Mouse (Mus musculus) cerebellum, postnatal 4 days (tissue): ENCODE measurements around the gene Tbx18.

ENCODE experiments used
- DNase-seq, 2 experiments: peaks; one replicate each; pipeline ENCODE4 v3.0.0; 2022; ENCODE audit warnings: low spot score in 2 of 2, mixed read lengths in 1 of 2

Gene Tbx18

DNA sequence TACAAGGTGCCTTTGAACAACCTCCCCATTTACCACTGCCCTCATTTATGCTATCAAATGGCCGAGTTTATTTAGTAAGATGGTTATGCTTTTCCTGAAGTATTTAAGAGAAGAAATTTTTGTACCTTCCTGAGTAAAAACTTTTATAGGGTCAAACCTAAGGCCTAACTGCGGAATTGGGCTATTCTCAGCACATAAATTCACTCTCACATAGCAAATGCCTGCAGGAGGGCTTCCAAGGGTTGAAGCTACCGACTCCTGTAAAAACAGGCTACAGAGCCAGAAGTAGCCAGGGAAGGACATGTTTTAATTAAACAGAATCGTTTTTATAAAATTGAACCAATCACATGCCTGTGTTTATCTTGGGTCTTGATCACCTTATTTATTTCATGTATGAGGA, 20.7 kb downstream of the Tbx18 start:
- no peak for DNase-seq

DNA sequence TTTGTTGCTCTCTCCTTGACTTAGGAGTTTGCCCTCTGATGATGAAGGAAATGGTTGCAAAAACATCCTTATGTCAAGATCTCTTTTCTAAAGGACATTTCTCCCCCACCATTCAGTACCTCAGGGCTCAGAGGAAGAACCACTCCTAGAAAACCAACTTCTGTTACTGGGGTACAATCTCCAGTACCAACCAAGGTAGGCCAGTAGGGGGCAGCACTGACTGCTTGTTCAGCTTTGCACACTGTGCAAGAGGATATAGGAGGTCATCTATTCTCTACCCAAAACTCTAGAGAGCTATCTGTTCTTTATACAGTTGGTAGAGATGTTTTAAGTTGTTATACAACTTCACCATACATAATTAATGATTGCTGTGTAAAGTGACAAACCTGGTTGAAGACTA, 22.9 kb downstream of the Tbx18 start:
- peak in 1 of 2 experiments; percentile 22 for DNase-seq

DNA sequence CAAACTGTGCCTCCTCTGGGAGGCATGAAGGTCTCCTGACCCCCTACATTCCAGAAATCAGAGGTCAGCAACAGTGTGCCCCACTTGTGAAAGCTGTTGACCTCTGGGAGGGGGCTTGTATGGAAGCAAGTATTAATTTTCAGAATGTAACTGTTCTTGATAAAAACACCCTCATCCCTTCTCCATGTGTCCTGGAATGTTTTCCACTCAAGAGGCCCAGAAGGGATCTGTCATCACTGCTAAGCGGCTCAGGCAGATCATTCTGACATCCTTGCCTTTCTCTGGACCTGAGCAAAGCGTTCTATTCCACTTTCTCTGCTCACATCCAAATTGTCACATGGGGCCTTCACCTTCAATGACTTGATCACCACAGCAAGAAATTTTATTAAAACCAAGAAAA, 28.8 kb downstream of the Tbx18 start:
- DNase-seq, result no peak

DNA sequence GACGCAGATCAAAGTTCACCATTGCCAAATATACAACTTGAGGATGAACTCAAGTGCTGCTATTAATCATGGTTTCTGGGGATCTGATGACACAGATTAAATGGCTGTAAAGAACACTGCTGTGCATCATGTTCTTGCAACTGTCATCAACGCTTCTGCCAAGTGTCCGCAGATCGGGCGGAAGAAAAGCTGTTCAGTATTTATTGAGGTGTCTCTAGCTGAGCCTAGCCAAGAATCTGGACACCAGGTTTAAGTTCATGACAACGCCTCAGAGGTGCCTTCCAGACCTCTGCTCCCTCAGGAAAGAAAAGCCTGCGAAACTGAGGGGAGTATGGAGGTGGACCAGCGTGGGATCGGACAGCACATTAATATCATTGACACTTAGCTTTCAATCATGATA, 44.1 kb downstream of the Tbx18 start:
- DNase-seq, result peak in 1 of 2 experiments; percentile 7

DNA sequence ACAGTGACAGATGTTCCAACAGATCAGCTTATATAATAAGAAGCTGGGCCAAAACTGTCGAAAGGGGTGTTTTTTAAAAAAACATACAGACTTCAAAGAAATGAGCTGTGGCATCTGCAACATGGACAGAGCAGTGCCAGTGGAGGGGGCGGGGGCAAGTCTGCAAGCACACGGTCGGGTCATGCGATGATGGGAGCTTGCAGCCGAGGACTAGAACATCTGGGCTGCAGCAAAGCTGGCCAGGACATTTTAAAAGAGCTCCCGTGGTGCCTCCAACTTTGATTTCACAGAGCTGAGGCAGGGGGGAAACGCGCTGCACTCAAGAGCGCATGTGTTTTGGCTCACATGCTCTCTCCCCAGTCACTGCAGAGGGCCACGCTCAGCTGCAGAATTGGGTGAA, 48.8 kb downstream of the Tbx18 start:
- peak in 1 of 2 experiments; percentile 1 for DNase-seq
